Mouse (Mus musculus) layer of hippocampus, adult 11-12 months (tissue): ENCODE results near the gene Cd300lf.

ENCODE experiments used
- DNase-seq: peaks from one replicate; pipeline ENCODE4 v3.0.0; 2022; ENCODE audit warnings: low spot score

Gene Cd300lf

GRCm38 (mm10) chr11:115160883-115161577 lies 27.2 kb upstream of the Cd300lf start:
- DNase-seq, result peak; percentile 56

GRCm38 (mm10) chr11:115160016-115160797 lies 26.4 kb upstream of the Cd300lf start:
- DNase-seq, result peak; percentile 76

GRCm38 (mm10) chr11:115157933-115158719 lies 24.3 kb upstream of the Cd300lf start:
- DNase-seq, result no peak

DNA sequence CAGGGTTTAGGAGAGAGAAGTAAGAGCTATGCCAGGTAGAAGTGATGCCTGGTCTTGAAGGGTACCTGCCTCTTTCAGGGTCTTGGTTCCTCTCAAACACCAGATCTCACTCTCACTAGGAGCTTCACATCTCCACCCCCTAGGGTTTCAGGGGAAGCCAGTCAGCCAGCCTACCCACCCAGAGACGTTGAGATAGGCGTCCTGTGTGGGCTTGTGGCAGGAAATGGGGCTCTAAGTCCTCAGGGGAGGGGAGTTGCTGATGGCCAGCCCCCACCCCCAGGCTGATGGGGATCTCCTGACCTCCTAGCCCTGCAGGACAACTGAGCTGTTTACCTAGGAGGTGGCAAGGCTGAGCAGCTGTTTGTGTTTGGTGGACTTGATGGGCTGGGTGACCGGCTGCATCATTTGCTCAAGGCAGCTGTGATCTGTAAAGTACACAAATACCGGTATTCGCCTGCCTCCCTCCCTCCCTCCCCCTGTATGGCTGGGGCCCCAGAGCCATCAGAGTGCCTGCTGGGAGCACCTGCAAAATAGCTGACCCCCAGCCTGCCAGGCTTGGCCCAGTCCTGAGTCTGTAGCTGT lies 21.4 kb upstream of the Cd300lf start:
- DNase-seq, result no peak

GRCm38 (mm10) chr11:115153699-115154292 lies 20.0 kb upstream of the Cd300lf start:
- peak; percentile 81 for DNase-seq

- no peak for DNase-seq
These were observed 19.3 kb upstream of the Cd300lf start for GRCm38 (mm10) chr11:115153088-115153487.

DNA sequence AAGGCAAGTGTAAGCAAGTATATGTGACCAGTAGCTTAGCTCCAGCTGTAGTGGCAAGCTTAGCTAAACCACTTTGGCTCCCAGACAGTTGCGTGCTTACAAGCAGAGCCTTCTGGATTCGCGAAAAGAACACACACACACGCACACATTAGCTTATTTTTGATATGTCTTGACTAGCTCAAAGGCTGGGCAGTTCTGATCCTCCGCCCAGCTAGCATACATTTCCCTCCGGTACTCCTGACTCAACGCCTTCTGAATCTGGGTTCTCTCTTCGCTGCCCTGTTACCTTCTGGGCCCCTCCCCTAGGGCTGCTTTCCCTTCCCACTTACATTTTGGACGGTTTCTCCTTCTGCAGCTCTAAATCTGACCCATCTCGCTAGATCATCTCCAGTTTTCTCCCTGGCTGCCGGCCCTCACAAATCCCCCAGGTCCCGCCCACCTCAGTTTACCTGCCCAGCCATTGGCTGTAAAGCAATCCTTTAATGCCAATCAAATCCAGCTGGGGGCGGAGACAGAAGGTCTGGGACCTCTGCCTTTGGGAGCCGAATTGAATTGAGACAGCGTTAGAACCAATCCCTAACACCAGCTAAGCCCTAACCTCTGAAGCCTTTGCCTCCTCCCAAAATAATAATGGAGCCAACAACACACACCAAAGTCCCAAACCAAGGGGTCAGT lies 18.1 kb upstream of the Cd300lf start:
- DNase-seq, result peak; percentile 40

DNA sequence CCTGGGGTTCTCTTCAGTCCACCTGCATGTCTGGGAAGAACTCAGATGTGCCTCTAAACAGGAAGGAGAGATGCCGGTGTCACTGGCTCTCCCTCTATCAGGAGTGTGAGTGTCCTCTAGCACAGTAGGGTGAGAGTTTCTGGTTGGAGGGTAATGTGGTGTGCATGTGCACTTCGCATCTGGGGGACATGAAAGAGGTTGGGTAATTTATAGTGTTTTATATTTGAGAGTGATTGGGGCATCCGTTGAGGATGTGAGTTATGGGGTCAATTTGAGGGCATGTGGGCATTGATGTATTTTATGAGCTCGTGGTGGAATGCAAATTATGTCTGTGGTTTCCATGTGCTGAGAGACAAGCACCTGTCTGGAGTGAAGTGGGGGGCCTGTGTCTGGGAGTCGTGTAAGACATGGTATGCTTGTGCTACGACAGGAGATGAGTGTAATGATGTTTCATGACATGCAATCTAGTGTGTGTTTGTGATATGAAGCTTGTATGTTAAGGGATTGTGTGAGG lies 17.0 kb upstream of the Cd300lf start:
- DNase-seq, result no peak

DNA sequence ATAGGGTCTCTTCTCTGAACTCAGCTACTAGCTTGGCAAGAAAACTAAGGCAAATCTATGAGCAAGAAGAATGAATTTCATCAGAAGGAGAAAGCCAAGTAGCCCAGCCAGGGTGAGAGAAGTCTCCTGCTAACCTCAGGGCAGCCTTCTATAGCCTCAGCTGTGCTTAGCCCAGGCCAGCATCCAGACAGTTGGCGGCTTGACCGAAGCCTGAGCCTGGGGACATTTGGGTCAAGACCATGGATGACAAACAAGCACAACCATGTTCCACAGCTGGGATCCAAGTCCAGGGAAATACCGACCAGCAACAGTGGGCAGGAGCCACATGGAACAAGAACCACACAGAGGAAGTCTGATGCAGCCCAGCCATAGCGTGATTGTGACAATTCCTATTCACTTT lies 14.0 kb upstream of the Cd300lf start:
- no peak for DNase-seq

GRCm38 (mm10) chr11:115141970-115142369 lies 8.2 kb upstream of the Cd300lf start:
- no peak for DNase-seq

- peak; percentile 12 for DNase-seq
These were observed 4.9 kb upstream of the Cd300lf start for GRCm38 (mm10) chr11:115138597-115139262.

DNA sequence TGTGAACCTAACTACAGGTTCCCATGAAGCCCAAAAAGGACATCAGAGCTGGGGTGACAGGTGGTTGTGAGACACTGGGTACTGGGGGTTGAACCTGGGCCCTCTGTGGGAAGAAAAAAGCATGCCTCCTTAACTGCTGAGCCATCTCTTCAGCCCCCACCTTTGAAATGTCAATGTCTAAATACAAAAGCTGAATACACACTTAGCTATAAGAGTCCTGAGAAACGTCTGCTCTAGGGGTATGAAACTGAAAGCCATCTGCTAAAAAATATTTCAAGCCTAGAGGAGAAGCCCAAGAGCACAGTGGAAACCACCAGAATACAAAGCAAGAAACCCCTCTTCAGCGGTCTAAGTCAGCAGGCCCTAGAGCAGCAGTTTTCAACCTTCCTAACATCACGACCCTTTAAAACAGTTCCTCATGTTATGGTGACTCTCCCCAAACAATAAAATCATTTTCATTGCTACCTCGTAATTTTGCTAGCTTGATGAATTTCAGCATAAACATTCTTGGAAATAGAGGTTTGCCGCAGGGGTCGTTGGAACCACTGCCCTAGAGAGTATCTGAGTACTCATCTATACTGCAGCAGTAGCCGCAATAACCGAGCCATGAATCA lies 1.9 kb downstream of the Cd300lf start:
- no peak for DNase-seq

GRCm38 (mm10) chr11:115129508-115130126 lies 4.2 kb downstream of the Cd300lf start:
- no peak for DNase-seq

- no peak for DNase-seq
These were observed 5.3 kb downstream of the Cd300lf start for GRCm38 (mm10) chr11:115128483-115128882.

DNA sequence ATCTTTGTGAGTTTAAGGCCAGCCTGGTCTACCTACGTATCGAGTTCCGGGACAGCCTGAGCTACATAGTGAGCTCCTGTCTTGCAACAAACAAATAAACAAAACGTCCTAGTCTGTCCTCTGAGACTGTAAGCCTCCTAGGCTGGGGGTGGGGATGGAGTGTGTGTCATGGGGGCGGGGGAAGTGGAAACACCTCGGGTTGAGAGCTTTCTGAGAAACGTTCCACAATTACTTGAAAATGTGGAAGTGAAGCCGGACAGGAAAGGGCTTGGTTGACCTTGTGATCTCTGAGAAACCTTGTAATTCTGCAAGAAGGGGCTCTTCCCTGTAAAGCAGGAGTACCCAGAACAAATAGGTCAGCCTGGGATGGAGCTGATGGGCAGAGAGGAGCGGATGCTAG lies 14.4 kb downstream of the Cd300lf start:
- DNase-seq, result no peak

GRCm38 (mm10) chr11:115112196-115112595 lies 21.6 kb downstream of the Cd300lf start:
- no peak for DNase-seq

GRCm38 (mm10) chr11:115110271-115110670 lies 23.5 kb downstream of the Cd300lf start:
- no peak for DNase-seq

- DNase-seq, result no peak
These were observed 25.6 kb downstream of the Cd300lf start for GRCm38 (mm10) chr11:115108176-115108575.

- DNase-seq, result no peak
These were observed 26.3 kb downstream of the Cd300lf start for GRCm38 (mm10) chr11:115107403-115107916.
